Mouse (Mus musculus) MEL (cell line): ENCODE measurements around the gene Plxnb3. TPM values are rescaled to one million over a fixed set of nuclear protein-coding genes. Genes with fewer than 3 reads are reported as not detected.

Experiments
- DNase-seq: peaks from one replicate; pipeline ENCODE4 v3.0.0; 2011; ENCODE audit warnings: low read depth, low spot score
- H3K27ac ChIP-seq: 2 replicates; pipeline ENCODE4 v1.5.1; 2012; ENCODE audit warnings: low read depth, mild to moderate bottlenecking, control low read depth, low read length, moderate library complexity; ENCODE audit not compliant: control insufficient read depth
- H3K27me3 ChIP-seq, 2 experiments: fragments of 150-350 bp in 1 of 2; sonication (generic) in 1 of 2; 2 replicates each; pipeline ENCODE4 v1.6.1; 2012; ENCODE audit warnings: low read length in 2 of 2, mild to moderate bottlenecking in 2 of 2, improper control_type of control experiment in 1 of 2, moderate library complexity in 1 of 2; ENCODE audit not compliant: insufficient read depth in 2 of 2, control insufficient read depth in 1 of 2
- H3K36me3 ChIP-seq, 2 experiments: 2 replicates each; pipeline ENCODE4 v1.6.1; 2012 to 2014; ENCODE audit warnings: low read length in 2 of 2, improper control_type of control experiment in 1 of 2, inconsistent platforms in 1 of 2, mild to moderate bottlenecking in 1 of 2; ENCODE audit not compliant: insufficient read depth in 2 of 2, control insufficient read depth in 1 of 2
- H3K4me1 ChIP-seq, 2 experiments: fragments of 150-350 bp in 1 of 2; sonication (generic) in 1 of 2; 2 replicates each; pipeline ENCODE4 v1.6.1; 2012; ENCODE audit warnings: low read length in 2 of 2, improper control_type of control experiment in 1 of 2, mild to moderate bottlenecking in 1 of 2; ENCODE audit not compliant: insufficient read depth in 2 of 2, control insufficient read depth in 1 of 2
- H3K4me3 ChIP-seq, 2 experiments: fragments of 150-350 bp in 1 of 2; sonication (generic) in 1 of 2; 2 replicates each; pipeline ENCODE4 v1.5.1; 2012; ENCODE audit warnings: low read depth in 2 of 2, low read length in 2 of 2, mild to moderate bottlenecking in 2 of 2, moderate library complexity in 2 of 2, control low read depth in 1 of 2, improper control_type of control experiment in 1 of 2; ENCODE audit not compliant: control insufficient read depth in 1 of 2, insufficient read depth in 1 of 2
- H3K79me2 ChIP-seq: 2 replicates; pipeline ENCODE4 v1.6.1; 2012; ENCODE audit warnings: mild to moderate bottlenecking, low read length, moderate library complexity; ENCODE audit not compliant: control insufficient read depth, poor library complexity, insufficient read depth
- H3K9ac ChIP-seq: 2 replicates; pipeline ENCODE4 v1.6.1; 2012; ENCODE audit warnings: low read depth, mild to moderate bottlenecking, control low read depth, low read length, moderate library complexity; ENCODE audit not compliant: control insufficient read depth, poor library complexity, severe bottlenecking
- H3K9me3 ChIP-seq: fragments of 150-350 bp; sonication (generic); replicated peaks from 2 replicates; pipeline ENCODE4 v1.6.1; 2012; ENCODE audit warnings: mild to moderate bottlenecking, low read length, improper control_type of control experiment, moderate library complexity; ENCODE audit not compliant: insufficient read depth
- ELF1 ChIP-seq: IDR thresholded peaks from 2 replicates; pipeline ENCODE4 v1.6.1; 2014; ENCODE audit warnings: low read depth, mild to moderate bottlenecking, inconsistent platforms, low read length, improper control_type of control experiment, moderate library complexity
- GATA1 ChIP-seq: IDR thresholded peaks from 2 replicates; pipeline ENCODE4 v1.6.1; 2011; ENCODE audit warnings: low read depth, low read length, improper control_type of control experiment
- MAFK ChIP-seq: IDR thresholded peaks from 2 replicates; pipeline ENCODE4 v1.6.1; 2011; ENCODE audit warnings: low read depth, mild to moderate bottlenecking, low read length, improper control_type of control experiment, borderline replicate concordance
- MAZ ChIP-seq: IDR thresholded peaks from 2 replicates; pipeline ENCODE4 v1.6.1; 2012; ENCODE audit warnings: low read depth, mild to moderate bottlenecking, inconsistent platforms, low read length, improper control_type of control experiment
- NELFE ChIP-seq: IDR thresholded peaks from 2 replicates; pipeline ENCODE4 v1.6.1; 2011; ENCODE audit warnings: low read depth, low read length, improper control_type of control experiment
- POLR2AphosphoS2 ChIP-seq: IDR thresholded peaks from 2 replicates; pipeline ENCODE4 v1.6.1; 2011; ENCODE audit warnings: low read length, improper control_type of control experiment
- RCOR1 ChIP-seq: IDR thresholded peaks from 2 replicates; pipeline ENCODE4 v1.6.1; 2012; ENCODE audit warnings: low read depth, mild to moderate bottlenecking, inconsistent platforms, low read length, improper control_type of control experiment
- SIN3A ChIP-seq: IDR thresholded peaks from 2 replicates; pipeline ENCODE4 v1.6.1; 2012; ENCODE audit warnings: low read length, improper control_type of control experiment, inconsistent platforms
- SMC3 ChIP-seq: IDR thresholded peaks from 2 replicates; pipeline ENCODE4 v1.6.1; 2011; ENCODE audit warnings: low read depth, low read length, improper control_type of control experiment
- TAL1 ChIP-seq: IDR thresholded peaks from 2 replicates; pipeline ENCODE4 v1.6.1; 2012; ENCODE audit warnings: mild to moderate bottlenecking, inconsistent platforms, low read length, moderate library complexity, mixed read lengths
- TBP ChIP-seq: IDR thresholded peaks from 2 replicates; pipeline ENCODE4 v1.8.0; 2011; ENCODE audit warnings: low read depth, low read length, improper control_type of control experiment
- TCF12 ChIP-seq: IDR thresholded peaks from 2 replicates; pipeline ENCODE4 v1.6.1; 2014; ENCODE audit warnings: low read depth, mild to moderate bottlenecking, inconsistent platforms, low read length, improper control_type of control experiment, moderate library complexity
- ZC3H11A ChIP-seq: IDR thresholded peaks from 2 replicates; pipeline ENCODE4 v1.6.1; 2012; ENCODE audit warnings: low read depth, mild to moderate bottlenecking, inconsistent platforms, low read length, improper control_type of control experiment
- ZKSCAN1 ChIP-seq: IDR thresholded peaks from 2 replicates; pipeline ENCODE4 v1.6.1; 2012; ENCODE audit warnings: low read depth, mild to moderate bottlenecking, inconsistent platforms, low read length, improper control_type of control experiment, moderate library complexity
- ZMIZ1 ChIP-seq: IDR thresholded peaks from 2 replicates; pipeline ENCODE4 v1.6.1; 2012; ENCODE audit warnings: low read depth, mild to moderate bottlenecking, inconsistent platforms, low read length, improper control_type of control experiment, moderate library complexity
- polyA plus RNA-seq, 2 experiments: library from polyadenylated mRNA; stranded (reverse) in 1 of 2; unstranded in 1 of 2; fragments of >175 nt in 1 of 2; fragments of >200 nt in 1 of 2; gene quantifications; 2 replicates each; pipeline versions ENCODE4 v1.2.1 to v1.2.4; 2012; ENCODE audit warnings: low replicate concordance in 2 of 2, low read depth in 1 of 2; ENCODE audit not compliant: insufficient read length in 2 of 2, insufficient read depth in 1 of 2, missing spikeins in 1 of 2
- total RNA-seq: library from RNA; depleted of rRNA; stranded (reverse); fragments of 300-350 nt; gene quantifications from 2 replicates; pipeline ENCODE4 v1.2.3, GENCODE M21; 2012

The Plxnb3 gene
- total and polyA plus RNA-seq, 3 experiments = 0.10 TPM; not detected in 2

DNA sequence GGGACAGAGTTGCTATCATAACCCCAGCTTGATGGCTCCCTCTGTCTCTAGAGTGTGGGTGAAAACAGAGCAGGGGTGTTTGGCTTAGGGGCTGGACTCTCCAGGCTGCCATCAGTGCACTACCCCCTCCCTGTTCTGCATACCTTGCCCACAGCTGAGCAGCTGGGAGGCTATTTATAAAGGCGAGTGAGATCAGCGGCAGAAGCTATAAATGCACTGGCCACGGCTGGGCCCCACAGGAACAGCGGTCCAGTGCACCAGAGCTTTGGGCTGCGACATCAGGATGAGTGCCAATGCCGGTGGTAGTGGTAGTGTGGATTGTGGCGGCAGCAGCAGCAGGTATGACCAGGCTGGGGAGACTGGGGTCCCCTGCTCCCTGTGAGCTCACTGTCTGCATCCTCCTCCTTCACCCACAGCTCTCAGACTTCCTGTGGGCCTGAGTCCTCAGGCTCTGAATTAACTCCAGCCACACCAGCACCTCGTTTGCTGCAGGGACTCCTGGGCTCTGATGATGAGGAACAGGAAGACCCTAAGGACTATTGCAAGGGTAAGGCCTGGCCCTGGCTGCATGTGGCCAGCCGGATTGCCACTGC, 17.4 kb downstream of the Plxnb3 start, which contains the start of gene Srpk3:
Srpk3 (plus strand) TSS at position 238 of the 593 bp plus-strand sequence.
- Histone ChIP-seq H3K27ac (no peak within 1 kb of the TSS), H3K9ac (no peak within 1 kb of the TSS), H3K4me3 (no peak within 1 kb of the TSS), H3K79me2 (no peaks in the 10 kb centered on the region), H3K9me3 (no peaks in the 10 kb centered on the region), H3K36me3 (no peaks in the 10 kb centered on the region; a peak in 2 of 4 replicates), H3K4me1 (no peaks in the 10 kb centered on the region), H3K27me3 (no peaks in the 10 kb centered on the region)
- TF ChIP-seq TCF12 = no peak
- no peak for TF ChIP-seq NELFE
- no peak for TF ChIP-seq ELF1
- TF ChIP-seq TAL1 = no peak
- TF ChIP-seq TBP = no peak
- no peak for TF ChIP-seq MAZ
- TF ChIP-seq MAFK = no peak
- no peak for TF ChIP-seq ZC3H11A
- no peak for TF ChIP-seq GATA1
- no peak for TF ChIP-seq SIN3A
- no peak for TF ChIP-seq ZMIZ1
- no peak for TF ChIP-seq SMC3
- no peak for TF ChIP-seq RCOR1
- no peak for DNase-seq

DNA sequence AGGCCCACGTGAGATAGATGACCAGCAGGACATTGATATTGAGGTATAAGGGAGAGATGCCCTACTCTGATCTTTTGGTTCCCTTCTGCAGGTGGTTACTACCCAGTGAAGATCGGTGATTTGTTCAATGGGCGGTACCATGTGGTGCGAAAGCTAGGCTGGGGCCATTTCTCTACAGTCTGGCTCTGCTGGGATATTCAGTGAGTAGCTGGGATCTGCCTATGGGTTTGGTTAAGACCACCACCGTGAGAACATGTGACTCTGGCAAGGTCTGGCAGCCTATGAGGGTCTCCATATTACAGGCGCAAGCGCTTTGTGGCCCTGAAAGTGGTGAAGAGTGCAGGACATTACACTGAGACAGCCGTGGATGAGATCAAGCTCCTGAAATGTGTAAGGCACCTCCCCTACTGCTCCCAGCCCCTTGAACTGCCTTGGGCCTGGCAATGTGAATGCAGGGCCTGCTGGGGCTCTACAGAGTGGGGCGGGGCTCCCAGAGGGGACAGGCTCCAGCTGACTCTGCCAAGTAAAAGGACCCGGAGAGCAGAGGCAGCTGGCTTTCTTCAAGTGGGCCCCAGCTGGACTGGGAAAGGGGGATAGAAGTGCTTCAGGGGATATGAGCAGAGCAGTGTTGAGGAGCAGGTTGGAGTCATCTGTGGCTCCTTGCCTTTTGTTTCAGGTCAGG, 18.1 kb downstream of the Plxnb3 start:
- no peaks in the 10 kb centered on the region for H3K27me3 ChIP-seq
- H3K9ac ChIP-seq = no peak overlapping the region
- peak; percentile 24; the same call in 1 of the 2 replicates for TF ChIP-seq POLR2AphosphoS2
- no peak for TF ChIP-seq ZKSCAN1
- H3K36me3 ChIP-seq = no peaks in the 10 kb centered on the region; a peak in 2 of 4 replicates
- no peaks in the 10 kb centered on the region for H3K9me3 ChIP-seq
- H3K4me1 ChIP-seq = no peaks in the 10 kb centered on the region
- no peak overlapping the region for H3K4me3 ChIP-seq
- H3K79me2 ChIP-seq = no peaks in the 10 kb centered on the region
- no peak overlapping the region for H3K27ac ChIP-seq
- DNase-seq = no peak
